Mouse (Mus musculus): ENCODE data around the gene Carhsp1.

Gene Carhsp1

DNA sequence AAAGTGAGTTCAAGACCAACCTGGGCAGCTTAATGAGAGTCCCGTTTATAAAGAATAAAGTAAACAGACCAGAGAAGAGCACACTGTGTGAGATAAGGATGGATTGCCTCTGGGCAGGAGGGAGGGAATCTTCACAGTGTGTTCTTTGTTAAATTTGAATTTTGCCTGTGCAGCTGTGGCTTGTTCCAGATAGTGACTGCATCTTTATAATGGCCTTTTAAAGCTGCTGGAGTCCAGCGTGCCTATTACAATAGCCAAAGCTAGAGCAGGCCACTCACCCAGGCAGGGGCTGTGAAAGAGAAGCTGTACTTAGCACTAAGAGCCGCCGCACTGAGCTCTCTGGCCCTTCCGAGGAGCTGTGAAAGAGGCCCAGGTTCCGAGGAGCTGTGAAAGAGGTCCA is 26.4 kb downstream of the Carhsp1 start:
- intact Hi-C loops (cut with DNase I): loop anchor here (2.0 to 10.0 kb wide), 2 partner anchors 31 to 151 kb away; no protein-coding TSS in a partner anchor

DNA sequence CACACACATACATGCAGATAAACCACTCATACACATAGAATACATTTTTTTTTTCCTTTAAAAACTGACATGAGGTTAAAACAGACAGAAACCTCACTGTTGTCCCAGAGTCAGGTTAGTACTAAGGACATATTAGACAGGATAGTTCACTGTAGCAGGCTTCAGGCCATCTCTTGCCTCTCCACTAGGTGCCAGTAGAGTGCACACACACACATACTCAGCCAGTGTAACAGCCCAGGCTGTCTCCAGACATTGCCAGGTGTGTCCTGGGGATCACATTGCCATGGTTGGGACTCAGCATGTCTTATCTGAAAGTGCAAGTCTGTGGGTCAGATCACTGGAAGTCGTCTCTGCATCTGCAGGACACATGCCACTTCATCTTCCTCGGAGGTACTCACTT is 28.1 kb downstream of the Carhsp1 start:
- intact Hi-C loops (cut with DNase I): loop anchor here (2.0 to 10.0 kb wide), 2 partner anchors 33 to 149 kb away; no protein-coding TSS in a partner anchor

DNA sequence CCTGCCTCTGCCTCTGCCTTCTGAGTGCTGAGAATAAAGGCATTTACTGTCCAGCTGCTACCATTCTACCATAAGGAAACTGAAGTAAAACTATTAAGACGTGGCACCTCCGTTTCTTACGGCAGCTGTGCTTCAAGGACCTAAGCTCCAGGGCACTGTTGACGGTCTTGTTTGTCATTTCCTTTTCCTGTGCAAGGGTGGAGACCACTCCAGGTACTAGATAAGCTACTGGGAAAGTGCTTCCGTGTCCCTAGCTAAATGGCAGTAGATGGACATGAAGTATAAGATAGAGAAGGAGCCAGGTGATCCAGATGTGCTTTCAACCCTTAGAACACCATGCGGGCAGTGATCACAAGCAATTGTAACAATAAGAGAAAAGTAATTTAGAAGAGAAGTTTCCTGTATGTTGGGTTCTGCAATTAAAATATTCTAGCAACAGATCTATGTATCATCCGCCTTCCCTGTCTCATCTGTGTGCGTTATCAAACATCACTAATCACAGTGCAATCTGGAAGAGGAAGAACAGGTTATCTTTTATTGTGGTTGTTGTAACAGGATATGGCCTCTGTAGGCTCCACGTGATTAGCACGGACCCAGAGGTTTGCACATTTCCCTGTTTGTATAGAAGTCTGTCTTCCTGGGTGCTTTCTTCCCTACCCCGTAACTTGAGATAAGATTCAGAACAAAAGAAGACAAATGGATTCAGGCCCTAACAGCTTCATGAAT is 32.3 kb downstream of the Carhsp1 start:
- intact Hi-C loops (cut with DNase I): loop anchor here (5.0 to 10.0 kb wide), 2 partner anchors 33 to 145 kb away; partner anchors contain the start of gene Carhsp1

DNA sequence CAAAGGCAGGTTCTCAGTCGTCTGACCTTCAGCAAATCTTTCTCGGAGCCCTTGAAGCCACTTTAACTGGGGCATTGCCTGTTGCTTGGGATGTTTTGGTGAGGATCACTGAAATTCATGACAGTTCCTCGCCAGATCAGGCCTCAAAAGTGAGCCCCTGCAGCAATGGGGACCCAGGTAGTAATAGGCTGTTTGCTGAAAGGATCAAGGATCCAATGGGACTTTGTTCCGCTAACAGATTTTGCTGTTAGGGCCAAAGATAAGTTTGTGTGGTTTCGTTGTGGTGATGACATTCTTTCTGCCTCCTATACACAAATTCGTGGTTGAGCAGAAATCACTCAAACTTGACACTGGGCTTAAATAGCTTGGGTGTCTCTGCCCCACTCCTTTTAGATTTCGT is 33.8 kb downstream of the Carhsp1 start:
- intact Hi-C loops (cut with DNase I): loop anchor here (5.0 kb wide), 1 partner anchor 34 kb away; the partner anchor contains the start of gene Carhsp1

DNA sequence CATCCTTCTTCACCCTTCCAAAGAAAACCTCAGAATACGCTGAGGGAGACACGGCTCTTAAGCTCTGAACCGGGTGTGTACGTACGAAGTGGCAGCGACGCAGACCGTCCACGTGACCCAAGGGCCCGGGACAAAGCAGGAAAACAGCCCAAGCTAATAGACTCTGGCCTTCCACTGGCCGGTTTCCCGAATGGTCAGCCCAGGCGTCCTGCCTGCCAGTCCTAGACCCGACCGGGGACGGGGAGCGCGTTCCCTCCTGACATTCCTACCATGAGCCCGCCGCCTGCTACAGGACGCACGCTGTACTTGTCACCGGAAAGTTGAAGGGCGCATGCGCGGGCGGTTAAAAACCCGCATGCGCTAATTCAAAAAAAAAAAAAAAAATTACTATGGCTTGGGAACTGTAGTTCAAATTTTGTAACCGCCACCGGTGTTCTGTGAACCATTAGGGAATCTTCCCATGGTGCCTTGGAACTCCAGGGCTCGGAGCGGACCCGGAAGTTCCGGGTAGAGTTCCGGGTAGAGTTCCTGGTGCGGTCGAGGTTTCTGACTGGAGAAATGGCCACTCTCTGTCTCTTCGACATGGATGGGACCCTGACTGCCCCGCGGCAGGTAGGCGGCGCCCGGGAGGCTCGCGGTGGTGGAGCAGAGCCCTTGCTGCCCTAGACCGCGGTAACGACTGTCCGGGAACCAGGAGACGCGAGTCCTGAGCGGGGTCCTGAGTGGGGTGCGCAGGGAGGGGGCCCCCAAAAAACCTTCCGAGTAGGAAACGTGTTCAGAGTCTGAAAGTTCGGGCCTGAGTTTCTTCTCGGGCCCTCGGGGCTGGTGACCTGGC is 34.5 kb downstream of the Carhsp1 start, which contains the start of the genes Pmm2 and Tmem186:
Pmm2 (plus strand) TSS at position 458 of the 835 bp plus-strand sequence.
Tmem186 (minus strand) TSS at position 496 of the 835 bp plus-strand sequence.
- intact Hi-C loops (cut with DNase I): loop anchor here (5.0 kb wide), 1 partner anchor 35 kb away; the partner anchor contains the start of gene Carhsp1

DNA sequence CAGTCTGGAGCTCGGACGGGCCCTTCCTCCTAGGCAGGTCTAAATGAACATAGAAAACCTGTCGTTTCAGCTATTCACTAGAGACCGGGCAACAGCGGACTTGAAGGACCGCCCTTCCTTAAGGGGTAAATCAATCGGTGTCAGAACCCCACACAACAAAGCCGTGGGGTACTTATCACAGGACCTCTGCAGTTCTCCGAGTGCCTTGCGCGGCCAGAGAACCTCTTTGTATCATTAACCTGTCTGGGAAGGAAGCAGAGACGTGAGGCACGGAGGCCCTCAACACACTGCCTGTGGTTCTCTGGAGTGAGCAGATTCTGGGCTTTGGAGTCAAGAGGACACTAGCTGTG is 35.1 kb downstream of the Carhsp1 start:
- intact Hi-C loops (cut with DNase I): loop anchor here (5.0 kb wide), 1 partner anchor 35 kb away; the partner anchor contains the start of gene Carhsp1

DNA sequence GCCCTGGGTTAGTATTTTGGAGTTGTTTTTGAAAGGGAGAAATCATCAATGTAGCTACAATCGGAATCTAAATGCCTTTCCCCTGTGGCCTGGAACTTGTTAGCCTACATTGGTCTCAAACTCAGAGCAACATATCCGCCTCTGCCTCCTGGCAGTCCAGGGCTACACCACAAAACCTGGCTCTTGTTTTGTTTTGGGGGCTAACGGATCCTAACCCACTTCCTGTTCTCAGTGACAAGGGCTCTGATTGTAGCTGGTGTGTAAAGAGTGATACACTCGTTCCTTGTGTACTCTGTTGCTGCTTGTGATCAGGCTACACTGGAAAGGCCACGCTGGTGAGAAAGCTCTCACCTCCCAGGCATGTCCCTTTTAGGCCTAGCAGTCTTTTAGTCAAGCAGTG is 40.5 kb downstream of the Carhsp1 start:
- intact Hi-C loops (cut with DNase I): no loop called here

DNA sequence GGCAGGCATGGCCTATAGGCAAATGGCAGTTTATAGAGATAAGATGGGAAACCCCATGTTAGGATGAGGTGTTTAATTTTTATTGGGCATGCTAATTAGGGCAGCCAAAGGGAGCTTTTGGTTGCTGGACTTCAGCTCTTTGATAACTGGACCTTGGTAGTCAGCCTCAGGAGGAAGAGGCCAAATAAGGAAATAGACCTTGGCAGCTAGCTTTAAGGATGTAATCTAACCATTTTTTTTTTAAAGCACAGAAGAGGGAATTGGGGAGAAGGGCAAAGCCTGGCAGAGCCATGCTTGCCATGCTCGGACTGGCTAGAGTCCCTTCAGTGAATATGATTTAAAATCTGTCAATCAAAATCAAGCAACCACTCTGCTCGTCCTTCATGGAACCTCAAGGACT is 41.5 kb downstream of the Carhsp1 start:
- intact Hi-C loops (cut with DNase I): no loop called here

DNA sequence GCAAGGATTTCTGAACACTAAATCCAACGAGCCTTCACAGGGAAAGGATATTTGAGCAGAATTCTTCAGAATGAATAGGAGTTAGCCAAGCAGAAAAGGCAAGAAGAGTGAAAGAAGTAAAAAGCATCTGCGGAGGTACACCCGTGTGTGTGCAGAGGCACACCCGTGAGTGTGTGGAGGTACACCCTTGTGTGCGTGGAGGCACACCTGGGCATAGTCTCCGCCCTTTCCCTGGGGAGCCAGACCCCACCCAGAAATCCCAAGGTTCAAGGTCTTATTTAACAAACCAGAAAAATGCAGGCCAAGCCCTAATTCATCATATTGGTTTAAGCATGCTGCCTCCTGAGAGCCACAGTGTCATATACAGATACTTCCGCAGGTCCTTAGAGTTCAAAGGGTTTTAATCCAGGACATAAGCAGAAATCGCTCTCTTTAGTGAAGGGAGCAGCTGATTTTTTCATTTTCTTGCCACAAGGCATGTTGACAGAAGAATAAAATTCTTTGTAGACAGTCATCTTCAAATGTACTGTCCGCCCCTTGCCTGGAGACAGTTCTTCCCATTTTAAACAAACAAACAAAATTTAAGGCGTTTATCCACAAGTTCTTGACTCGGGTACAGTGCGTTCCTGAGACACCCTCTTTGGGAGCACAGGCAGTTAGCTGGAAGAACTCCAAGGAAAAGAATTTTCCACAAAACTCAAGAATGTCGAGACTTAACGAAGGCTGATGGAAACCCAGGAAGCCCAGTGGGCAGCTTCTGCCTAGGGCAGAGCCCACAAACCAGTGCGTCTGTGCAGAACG is 51.4 kb downstream of the Carhsp1 start:
- intact Hi-C loops (cut with DNase I): no loop called here

DNA sequence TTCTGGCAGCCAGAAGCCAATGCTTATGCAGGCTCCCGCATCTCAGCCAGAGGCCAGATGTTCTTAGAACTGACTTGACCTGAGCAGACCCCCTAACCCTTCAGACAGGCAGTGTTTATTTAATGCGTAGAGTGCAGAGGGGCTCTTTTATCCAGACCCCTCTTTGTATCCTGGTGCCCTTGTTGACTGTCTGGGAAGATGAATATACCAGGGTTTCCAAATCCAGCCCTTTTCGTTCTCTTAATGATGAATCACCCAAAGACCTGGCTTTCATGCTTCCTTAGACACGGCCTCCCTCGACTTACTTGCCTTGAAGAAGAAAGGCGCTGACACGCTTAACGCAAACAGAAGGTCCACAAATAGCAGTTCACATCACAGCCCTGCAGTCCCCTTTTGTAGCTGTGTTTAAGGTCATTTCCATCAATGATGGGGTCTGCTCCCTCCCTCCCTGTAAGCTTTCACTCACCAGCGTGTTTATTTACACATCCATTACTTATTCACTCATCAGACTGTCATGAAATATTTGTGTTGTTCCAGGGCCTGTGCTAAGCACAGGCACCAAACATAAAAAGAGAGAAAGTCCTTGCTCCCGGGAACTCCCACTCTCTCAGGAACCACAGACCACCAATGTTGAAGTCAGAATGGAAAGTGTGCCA is 52.2 kb downstream of the Carhsp1 start:
- intact Hi-C loops (cut with DNase I): no loop called here

DNA sequence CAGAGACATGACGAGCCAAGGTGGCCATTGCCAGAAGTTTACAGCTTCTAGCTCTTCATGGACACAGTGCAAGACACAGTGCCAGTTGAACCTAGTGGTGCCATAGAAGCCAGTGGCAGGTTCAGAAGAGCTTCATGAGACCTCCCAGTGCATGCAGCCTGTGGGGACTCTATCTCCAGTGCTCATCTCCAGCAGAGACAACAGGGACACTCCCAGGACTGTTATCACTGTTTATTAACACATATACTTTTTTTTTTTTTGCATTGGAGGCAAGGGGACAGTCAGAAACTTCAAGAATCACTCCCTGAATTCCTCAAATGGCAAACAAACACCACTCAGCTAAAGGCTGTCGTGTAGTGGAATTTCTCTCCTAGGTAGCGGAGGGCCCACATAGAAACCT is 58.5 kb downstream of the Carhsp1 start:
- intact Hi-C loops (cut with DNase I): no loop called here

DNA sequence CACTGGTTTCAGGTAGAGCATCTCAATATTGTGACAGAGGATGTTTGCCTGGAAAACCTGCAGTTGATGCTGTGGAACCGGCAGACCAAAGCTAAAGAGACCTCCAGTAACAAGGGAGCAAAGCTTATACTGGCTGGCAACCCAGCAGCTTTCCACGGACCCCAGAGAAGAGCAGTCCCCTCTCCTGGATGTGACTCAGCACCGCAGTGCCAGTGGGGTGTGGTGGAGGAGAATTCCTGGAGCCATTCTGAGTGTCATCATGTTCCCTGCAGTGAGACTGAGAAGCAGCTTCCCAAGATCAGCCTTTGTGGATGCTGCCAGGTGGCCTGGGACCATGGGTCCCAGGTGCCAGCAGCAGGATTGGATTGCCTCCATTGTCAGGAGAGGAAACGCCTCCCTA is 58.9 kb downstream of the Carhsp1 start:
- intact Hi-C loops (cut with DNase I): no loop called here

DNA sequence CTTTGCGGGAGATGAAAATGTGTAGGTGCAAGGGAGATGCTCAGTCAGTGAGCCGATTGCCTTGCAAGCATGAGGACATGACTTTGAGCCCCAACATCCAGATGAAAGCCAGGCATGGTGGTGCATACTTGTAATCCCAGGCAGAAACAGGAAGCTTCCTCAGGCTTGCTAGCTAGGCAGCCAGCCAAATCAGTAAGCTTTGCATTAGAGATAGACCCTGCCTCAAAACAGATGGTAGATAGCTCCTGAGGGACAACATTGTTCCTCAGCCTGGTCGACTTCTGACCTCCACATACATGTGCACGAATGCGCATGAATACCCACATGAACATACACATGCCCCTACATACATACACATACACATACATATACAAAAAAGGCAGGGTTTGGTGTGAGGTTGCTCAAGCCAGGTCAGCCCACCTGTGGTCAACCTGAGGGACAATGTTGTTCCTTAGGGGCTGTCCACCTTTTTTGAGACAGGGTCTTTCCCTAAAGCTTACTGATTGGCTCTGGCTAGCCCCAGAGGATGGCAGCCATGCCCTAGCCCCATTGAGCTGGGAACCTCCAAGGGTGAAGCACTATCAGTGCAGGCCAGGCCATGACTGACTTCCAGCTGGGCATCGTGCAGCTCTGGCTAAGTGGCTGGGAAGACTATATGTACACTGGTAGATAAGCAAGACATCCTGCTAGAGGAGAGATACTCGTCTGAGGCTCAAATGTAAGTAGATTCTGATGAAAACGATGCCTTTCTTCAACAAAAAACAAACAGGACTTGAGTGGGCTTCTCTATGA is 59.5 kb downstream of the Carhsp1 start:
- intact Hi-C loops (cut with DNase I): no loop called here

DNA sequence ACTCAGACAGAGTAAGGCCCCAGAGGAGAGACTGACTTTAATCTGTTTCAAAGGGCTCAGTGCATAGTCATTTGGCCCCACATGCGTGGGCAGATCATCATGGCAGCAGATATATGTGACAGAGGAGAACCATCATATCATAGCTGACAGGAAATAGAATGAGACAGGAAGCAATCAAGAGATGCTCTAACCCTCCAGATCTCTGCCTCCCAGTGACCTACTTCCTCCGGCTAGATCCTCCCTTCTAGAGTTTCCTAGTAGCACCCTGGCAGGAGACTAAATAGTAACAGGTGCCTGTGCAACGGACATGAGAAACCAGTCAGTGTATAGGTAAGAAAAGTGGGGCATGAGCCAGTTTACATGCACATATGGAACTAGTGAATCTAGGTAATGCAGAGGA is 61.6 kb downstream of the Carhsp1 start:
- intact Hi-C loops (cut with DNase I): no loop called here

Small RNA genes within 50 kb of the gene (microRNA-seq; reads per million reads assigned to microRNA genes)
- 0 reads per million in 2 experiments for gene Gm22137
